Mouse (Mus musculus) mesoderm, embryonic 11.5 days (tissue): ENCODE data around the gene 1700020N01Rik.
A peak's percentile ranks its signal among the peaks of the same experiment; 100 is the strongest.

Experiments
- DNase-seq: peaks from one replicate; pipeline ENCODE4 v3.0.0-alpha.2; 2012; ENCODE audit warnings: low read depth, low spot score

1700020N01Rik gene

DNA sequence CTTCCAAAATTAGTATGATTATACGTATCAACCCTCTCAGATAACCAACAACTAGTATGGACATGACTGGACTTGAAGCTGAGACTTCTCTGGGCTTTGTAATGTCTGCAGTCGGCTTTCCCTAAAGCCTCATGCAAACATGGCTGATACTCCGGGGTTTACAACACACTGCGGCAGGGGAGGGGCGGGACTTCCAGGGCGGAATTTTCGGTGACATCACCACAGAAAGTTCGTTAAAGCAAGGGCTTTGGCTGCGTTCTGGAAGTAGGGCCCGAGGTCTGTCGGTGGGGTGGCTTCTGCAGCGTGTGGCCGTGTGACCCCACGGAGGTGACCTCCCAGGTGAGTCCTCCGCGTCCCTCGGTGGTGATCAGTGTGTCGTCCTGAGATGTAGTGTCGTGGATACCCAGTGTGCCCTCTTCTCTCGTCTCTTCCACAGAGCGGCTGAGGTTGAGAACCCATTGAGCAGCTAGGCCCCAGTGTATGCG lies at the start of gene 1700020N01Rik:
TSS of gene 1700020N01Rik (plus strand) at position 250 of the 485 bp plus-strand sequence.
- DNase-seq: no peak

DNA sequence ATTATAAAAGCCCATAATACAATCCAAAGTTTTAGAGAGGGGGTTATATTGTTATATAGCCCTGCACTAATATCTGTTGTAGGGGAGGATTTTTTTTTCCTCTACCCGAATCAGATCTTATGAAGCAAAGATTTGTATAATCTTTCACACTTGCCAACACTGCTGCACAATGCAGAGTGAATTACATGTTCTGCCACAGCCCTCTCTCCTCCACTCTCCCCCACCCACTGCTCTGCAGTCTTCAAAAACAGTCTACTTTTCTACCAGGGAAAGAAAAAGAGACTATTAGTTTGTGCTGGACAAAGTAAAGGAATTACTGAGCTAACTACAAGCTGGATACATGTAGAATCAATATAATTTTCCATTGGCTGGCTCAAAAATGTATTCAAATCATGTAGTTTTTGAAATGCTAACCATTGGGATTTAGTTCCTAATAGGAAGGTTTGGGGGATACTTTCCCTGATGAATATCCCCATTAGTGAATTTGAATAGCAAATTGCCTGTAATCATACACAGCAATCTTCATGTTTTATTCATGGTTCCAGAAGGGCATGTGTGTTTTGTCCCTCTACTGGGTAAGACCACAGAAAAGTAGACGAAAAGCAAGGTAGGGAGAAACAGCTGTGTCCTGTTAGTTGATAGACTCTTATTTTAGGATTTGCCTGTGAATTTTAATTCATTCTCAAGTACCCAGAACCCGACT lies 49.2 kb upstream of the 1700020N01Rik start:
- no peak for DNase-seq

DNA sequence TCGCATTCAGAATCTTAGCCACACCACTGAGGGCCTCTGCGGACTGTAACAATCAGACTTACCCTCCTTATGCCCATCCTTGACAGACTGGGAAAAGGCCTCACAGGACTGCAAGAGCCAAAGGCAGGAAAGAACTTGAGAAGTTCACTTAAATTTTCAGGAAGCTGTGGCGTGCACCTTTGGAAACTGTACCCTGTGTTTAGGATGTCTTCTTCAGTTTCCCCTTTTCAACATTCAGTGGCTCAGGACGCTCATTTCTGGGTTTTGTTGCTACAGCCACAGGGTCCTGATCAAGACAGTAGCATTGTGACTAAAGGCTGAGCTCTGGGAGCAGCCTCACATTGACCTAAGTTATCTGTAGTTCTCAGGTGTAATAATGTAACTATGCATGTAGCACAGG lies 48.2 kb upstream of the 1700020N01Rik start:
- DNase-seq: no peak

DNA sequence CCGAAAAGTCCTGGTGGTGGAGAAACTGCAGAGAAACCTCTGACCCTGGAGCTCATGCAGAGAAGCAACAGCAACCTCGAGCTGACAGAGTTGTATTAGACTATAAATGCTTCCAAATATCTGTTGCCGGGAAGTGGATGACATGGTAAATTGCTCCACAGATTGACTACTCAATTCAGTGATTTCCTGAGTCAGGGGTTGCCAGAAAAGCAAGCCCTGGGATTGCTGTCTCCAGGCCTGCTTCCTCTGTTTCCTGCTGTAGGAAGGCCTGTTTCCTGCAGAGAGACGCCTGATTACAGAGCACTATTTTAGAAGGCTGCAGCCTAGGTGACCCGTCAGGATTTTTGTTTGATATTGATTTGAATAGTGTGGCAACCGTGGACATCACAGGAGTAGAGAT lies 47.5 kb upstream of the 1700020N01Rik start:
- no peak for DNase-seq

DNA sequence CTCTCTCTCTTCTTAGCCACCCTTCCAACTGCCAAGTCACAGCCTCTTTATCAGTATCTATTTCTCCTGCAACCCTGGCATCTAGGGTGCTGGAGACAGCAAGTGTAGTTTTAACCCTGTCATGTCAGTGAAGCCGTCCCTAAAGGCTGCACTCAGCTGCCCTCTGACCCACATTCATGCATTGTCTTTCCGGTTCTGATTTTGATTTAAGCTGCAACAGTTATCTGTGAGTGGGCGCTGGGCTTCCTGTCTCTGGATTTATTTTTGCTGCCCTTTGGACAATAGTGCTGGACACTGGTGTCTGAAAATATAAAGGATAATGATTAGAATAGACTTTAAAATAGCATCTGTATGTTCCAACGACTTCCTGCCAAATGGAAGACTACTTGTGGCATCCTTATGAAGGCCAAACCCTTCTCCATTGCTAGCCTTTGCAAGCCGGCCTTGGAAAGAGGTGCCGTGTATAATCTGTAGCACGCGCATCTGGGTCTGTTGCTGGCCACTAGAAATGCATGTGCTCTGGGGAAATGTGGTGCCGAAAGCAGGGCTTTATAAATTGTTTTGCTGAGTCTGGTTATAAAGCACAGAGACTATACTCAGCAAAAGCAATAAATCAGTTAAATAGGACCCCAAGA lies 44.0 kb upstream of the 1700020N01Rik start:
- DNase-seq: no peak

DNA sequence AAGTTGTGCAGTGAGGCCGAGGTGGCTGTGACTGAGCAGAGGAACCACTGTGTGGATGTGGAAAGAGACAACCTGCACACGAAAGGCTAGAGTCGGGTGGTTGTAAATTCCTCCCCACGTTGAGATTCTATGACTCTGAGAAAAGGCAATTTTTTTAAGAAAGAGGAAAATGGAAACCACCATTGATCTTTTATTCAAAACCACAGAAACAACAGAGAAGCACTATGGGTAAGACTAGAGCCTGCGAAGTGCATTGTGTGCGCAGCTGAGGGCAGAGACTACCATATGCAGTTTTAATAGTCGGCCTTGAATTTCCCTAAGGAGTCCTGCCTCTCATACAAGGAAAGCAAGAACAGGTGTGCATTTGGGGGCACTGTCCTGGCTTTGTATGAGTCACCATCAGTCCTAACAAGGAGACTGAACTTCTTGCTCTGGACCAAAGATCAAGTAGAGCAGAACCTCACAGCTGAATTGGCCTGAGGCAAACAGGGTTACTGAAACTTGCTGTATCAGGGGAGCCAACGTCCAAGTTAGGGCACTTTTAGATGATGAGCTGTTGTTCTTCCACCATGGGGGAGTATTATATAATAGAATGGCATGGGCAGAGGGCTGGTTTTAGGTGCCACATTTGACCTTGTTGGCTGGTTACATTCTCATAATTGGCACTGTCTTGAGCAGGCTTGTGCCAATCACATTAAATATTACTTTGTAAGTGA lies 39.8 kb upstream of the 1700020N01Rik start:
- DNase-seq: no peak

DNA sequence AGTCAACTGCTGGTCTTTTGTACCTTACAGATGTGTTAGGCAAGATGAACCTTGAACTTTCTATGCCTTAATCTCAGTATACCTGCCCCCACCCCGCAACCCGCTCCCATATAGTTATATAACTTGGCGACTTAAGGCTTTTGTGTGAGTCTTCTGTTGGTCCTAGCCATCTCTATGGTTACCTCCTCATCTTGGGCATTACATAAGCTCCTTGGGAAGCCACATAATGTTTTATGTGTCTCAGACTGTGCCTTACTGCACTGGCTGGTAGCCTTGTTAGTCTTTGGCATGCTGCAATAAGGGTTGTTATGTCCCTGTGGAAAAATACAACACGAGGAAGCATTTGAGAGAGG lies 39.3 kb upstream of the 1700020N01Rik start:
- DNase-seq: no peak

DNA sequence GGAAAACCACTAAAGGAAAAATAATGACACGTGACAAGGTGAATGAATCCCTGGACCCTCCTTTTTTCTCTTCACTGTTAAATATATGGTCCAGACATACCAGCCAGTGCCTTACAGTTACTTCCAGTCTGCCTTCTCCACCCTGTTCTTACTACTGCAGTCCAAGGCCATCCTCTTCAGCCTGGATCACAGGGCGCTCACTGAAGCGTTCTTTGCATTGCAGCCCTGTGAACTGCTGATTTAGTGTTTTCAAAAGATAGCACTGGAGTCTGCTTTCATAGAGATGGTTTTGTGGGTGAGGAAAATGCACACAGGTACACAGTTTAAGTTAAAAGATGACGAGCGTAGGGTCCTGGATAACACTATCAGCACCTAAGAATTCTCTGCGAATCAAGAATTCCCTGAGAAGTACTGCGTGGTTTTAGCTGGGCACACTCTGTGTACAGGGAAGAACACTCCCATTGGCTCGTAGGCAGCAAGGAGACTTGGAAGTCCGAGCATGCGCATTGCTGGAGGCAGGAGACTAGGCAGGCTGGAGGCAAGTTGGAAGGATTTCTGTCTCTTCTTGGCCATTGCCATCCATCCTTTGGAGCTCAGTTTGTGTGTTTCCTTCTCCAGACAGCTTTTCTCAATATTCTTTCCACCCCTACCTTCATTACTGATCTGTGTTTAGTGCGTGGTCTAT lies 37.9 kb upstream of the 1700020N01Rik start:
- no peak for DNase-seq

DNA sequence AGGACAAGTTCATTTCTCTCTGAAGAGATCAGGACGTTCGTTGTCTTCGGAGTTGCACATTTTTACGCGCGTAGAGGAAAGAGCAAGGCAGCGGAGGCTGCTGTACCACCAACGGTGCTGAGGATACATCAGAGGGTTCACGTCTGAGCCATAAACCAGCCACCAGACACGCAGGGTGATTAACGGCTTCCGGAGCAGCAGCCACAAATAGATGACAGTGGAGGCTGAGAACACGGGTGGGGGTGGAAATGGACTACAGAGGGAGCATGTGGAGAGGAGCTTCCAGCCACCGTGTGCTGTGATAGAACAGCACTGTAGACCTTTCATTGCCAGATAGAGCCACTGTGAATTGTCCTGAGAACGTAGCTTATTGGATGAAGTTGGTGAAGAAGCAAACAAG lies 33.2 kb upstream of the 1700020N01Rik start:
- peak; percentile 33 for DNase-seq

DNA sequence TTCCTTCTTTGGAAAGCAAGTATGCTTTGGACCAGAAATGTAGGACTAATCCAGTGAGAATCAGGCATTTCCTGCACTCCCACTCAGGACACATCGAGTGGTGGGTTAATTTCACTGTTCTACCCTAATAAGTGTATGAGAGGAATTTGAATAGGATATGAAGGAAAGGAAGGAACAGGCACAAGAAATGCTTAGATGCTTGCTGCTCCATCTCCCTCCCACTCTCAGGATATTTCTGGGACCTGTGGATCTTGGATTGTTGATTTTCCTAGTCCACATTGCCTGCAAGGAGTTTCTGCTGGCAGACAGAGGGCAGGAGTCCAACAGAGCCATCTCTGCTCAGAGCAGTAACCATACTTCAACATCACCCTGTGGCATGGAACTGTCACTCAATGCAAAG lies 31.8 kb upstream of the 1700020N01Rik start:
- DNase-seq: no peak

DNA sequence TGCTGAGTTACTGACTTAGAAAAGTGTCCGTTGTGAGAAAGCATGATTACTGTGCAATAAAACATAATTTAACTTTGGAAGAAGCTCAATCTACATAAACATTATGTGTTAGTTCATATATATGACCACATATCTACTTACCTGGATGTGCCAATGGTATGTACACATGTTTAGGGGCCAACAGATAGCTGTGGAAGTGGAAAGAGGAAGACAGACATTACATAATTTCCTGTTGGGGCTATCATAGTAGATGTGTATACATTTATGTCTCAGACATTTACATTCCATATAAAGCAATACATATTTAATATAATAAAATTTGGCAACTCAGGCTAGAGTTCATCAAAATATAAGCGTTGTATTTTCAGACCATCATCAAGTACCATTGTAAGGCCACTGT lies 29.5 kb upstream of the 1700020N01Rik start:
- no peak for DNase-seq

DNA sequence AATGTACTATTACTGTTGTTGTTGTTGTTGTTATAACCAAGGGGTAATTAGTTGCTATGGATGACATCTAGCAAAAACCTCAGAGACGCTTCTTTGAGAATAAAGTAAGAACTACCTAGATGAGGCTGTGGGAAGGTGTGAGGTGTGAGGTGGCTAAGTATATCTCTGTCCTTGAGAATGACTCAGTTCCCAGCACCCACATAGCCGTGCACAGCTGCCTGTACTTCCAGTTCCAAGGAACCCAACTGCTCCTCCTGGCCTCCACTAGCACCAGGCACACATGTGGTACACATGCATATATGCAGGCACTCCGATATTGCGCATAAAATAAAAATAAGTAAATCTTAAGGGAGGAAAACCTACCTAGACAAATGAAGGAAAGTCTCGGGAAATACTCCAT lies 28.8 kb upstream of the 1700020N01Rik start:
- no peak for DNase-seq

DNA sequence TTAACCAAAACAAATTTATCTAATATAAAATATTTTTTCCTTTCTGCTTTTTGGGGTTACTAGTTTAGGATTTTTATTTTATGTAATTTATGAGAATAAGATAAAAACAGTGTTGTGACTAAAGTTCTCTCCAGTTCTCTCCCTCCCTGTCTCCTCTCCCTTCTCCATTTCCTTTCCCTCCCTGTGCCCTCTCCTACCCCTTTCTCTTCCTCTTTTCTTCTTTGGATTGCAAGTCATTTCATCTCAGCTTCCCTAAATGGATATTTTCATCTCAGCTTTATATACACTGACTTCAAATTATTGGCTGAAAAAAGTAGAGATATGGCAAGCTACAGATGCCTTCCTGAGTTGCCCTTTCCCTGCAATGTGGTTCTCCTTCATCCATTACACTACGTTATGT lies 26.9 kb upstream of the 1700020N01Rik start:
- no peak for DNase-seq

DNA sequence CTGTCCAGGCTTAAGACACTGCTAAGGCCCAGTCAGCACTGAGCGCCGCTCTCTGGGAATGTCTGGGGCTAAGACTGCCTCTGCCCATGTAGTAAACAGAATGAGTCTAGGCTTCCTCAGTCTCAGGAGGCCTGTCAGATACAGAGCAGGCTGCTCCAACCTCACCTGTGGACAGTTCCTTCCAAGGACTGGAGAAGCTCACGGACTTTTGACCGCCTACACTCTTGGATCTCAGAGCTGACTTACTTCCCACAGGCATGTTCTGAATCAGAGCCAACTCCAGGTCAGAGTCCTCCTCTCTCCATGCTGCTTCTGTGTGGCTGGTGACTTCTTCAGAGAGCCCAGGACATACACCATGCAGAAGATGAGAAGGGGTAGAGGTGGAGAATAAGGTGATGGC lies 21.3 kb upstream of the 1700020N01Rik start:
- DNase-seq: no peak

DNA sequence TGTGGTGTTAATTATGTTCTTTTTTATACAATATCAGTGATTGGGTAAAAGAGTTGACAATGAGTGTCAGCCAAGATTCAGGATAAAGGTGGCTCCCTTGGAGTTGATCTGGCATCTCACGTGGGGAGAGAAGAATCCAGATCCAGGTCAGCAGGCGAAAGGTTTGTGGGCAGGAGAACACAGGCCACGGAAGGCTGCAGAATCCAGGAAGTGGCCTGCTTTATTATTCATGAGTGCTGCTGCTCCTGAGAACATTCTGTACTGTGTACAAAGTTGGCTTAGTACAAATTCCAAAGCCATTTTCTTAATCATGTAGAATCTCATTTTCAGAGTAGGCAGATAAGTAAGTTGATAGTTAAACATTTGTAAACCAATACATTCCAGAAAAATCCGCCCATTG lies 19.2 kb upstream of the 1700020N01Rik start:
- DNase-seq: no peak

DNA sequence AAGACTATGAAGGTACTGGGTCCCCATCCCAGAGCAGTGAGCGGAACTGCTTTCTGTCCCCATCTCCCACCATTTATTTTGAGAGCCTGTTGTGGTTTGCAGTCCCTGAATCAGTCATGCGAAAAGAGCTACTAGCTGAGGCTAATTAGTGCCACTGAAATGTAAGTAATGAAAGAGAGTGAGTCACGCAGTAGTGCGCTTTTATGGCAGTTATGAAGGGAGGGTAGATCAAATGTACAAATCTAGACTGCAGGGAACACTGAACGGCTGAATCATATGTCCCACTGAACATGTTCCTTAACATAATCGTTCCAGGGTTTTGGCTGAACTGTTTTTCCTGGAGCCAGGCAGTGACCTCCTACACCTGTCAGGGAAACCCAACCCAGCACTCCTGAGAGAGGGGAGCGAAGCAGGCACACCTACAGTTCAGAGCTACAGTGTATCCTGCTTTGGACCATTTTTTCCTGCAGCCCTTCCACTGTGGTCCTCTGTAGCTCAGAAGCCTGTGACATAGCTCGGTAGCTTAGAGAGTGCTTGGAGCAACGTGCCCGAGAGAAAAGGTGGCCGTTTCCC lies 17.1 kb upstream of the 1700020N01Rik start:
- DNase-seq: no peak

DNA sequence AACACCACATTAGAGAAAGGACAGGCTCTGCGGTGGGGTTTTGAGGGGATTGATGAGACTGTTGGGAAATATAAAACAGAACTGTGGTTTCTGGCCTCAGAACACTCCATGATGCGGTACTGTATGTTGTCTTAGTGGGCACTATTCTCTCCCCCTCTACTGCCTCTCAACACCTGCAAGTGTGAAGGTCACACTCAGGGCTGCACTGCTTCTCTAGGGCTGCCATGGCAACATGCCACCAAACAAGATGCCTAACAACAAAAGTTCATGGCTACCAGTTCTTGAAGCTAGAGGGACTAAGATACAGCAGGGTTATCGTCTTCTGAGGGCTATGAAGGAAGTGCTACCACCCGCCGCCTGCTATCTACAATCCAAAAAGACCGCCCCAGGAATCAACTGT lies 15.1 kb upstream of the 1700020N01Rik start:
- no peak for DNase-seq

DNA sequence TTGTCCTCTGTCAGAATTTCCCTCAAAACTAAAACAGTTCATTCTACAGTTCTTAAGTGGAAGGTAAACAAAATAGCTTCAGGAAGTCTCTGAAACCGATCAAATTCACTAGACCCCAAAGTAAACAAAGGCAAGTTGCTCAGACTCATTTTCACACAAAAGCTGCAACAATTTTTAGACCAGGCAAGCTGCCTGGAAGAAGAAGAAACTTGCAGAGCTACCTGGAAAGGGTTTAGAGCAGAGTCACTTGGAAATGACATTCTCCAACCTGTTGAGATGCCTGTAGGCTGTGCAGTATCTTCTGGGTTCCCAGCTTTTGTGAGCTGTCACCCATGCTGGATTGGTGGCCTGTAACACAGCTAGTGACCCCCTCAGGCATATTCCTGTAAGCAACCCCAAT lies 11.4 kb upstream of the 1700020N01Rik start:
- no peak for DNase-seq

DNA sequence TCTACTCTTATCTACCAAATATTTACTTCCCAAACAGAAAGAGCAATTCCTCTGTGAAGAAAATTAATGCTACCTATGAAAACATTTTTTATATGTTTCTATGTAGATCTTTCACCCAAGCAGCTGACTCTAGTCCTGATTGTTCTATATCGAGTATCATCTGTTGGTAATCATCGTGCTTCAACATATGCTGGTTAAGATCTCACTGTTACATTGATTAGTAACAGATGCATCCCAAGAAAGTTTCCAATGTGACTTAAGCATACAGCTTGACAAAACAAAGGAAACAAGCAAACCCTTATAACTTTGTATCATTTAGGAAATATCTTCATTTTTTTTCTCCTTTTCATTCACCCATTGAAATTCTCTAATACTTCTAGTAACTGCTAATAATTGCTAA lies 5.9 kb upstream of the 1700020N01Rik start:
- no peak for DNase-seq

DNA sequence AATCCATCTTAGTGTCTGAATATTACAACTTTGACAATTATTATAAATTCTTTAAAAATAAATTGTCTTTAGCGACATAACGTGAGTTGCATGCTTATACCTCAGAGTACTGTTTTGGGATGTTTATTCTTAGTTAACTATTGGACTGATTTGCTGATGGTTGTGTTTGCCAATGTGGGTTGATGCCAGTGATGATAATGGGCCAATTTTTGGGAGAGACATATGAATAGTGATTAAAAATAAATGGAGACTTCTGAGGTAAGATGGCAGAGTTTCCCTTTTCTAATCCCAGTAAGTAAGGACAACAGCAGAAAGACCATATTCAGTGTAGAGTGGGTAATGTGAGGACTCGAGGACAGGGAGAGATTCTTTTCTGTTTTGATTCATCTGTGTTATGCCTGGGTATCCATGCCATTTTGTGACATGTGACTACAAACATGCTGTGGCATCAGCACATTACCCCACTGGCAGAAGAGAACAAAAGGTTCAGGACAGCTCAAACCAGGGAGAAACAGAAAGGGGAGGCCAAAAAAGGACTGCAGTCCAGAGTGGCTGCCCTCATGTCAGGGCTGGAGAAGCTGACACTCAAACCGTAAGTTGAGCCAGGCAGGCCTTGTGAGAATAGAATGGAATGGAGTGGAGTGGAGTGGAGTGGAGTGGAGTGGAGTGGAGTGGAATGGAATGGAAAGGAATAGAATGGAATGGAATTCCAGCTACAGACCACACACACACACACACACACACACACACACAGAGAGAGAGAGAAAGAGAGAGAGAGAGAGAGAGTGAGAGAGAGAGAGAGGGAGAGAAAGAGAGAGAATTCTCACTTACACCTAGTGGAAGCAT lies 4.7 kb upstream of the 1700020N01Rik start:
- no peak for DNase-seq

DNA sequence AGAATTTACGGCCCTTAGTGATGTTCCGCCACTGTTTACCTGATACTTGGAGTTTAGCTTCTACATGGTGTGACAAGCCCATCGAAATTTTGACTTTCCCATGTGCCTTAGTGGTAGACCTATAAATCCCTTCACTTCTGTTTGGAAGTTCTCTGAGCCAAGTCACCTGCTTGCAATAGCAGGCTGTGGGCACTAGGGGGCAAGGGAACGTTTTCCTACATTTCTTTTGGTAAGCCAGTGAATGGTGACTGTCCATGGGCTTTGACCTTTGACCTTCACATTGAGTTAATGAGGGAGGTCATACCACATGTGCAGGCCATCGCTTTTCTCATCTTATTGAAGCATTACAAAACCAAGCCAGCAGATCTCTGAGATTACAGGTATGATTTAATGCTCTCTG lies 8.0 kb downstream of the 1700020N01Rik start:
- DNase-seq: peak; percentile 65
